Mouse (Mus musculus): ENCODE data around the gene Dlg2.

- no peak for TF ChIP-seq CTCF (IDR thresholded peaks at IDR 0.05; ENCODE audit: low read depth, low read length)
- no peak for TF ChIP-seq POLR2AphosphoS5 (IDR thresholded peaks at IDR 0.05; ENCODE audit: insufficient replicate concordance, low read depth, low read length)
Measured at GRCm38 (mm10) chr7:90651128-90651527, 174.7 kb downstream of the Dlg2 start.

Data from G1E (cell line).